In the genomic region with DNA sequence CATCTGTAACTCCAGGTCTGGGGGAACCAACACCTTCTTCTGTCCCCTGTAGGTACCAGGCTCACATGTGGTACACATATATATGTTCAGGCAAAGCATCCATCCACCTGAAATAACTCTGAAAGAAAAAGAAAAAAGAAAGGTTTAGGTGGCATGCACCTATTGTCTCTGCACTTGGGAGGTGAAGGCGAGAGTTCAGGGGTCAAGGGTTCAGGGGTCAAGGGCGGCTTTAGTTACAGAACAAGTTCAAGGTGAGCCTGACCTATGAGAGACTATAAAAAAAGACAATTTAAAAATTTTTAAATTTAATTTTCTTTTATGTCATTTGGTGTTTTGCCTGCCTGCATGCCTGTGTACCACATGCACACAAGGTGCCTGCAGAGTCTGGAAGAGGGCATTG, we compare ENCODE assay signal across 22 mouse cellular contexts. TPM values are rescaled to one million over a fixed set of nuclear protein-coding genes. Genes with fewer than 3 reads are reported as not detected.
"Had no signal": no experiment of that assay in that cellular context is flagged by ENCODE, and none has a peak within 500 bp of the region (broad histone marks: within the 10 kb centered on the region; RNA-seq: fewer than 3 reads in every experiment).

No protein-coding gene starts in this region.

- H3K27ac ChIP-seq: liver, embryonic 15.5 days; lung, embryonic 15.5 days; macrophage; midbrain, embryonic 13.5 days; midbrain, embryonic 15.5 days; neural tube, embryonic 12.5 days; stomach, embryonic 15.5 days had no signal

- DNase-seq: liver, postnatal 0 days; lung, adult 2 months; lung, postnatal 10 days; lung, postnatal 36 days; right cerebral cortex, postnatal 14 days; thymus, adult 2 months; thymus, postnatal 25 days; thymus, postnatal 4 days had no signal

- H3K9me3 ChIP-seq: liver, embryonic 15.5 days; lung, embryonic 15.5 days; megakaryocyte, embryonic 14.5 days; midbrain, embryonic 13.5 days; midbrain, embryonic 15.5 days; neural tube, embryonic 12.5 days; stomach, embryonic 15.5 days had no signal

- H3K4me1 ChIP-seq: liver, embryonic 15.5 days; lung, embryonic 15.5 days; megakaryocyte, embryonic 14.5 days; midbrain, embryonic 13.5 days; midbrain, embryonic 15.5 days; neural tube, embryonic 12.5 days; stomach, embryonic 15.5 days had no signal

- H3K9ac ChIP-seq: liver, embryonic 15.5 days; liver, postnatal 0 days; lung, embryonic 15.5 days; midbrain, embryonic 13.5 days; midbrain, embryonic 15.5 days; neural tube, embryonic 12.5 days; stomach, embryonic 15.5 days had no signal

- H3K27me3 ChIP-seq: liver, embryonic 15.5 days; lung, embryonic 15.5 days; megakaryocyte, embryonic 14.5 days; midbrain, embryonic 13.5 days; midbrain, embryonic 15.5 days; neural tube, embryonic 12.5 days; stomach, embryonic 15.5 days had no signal

- H3K4me3 ChIP-seq: liver, embryonic 15.5 days; lung, embryonic 15.5 days; megakaryocyte, embryonic 14.5 days; midbrain, embryonic 13.5 days; midbrain, embryonic 15.5 days; neural tube, embryonic 12.5 days; stomach, embryonic 15.5 days had no signal

- H3K36me3 ChIP-seq: liver, embryonic 15.5 days; lung, embryonic 15.5 days; midbrain, embryonic 13.5 days; midbrain, embryonic 15.5 days; neural tube, embryonic 12.5 days; stomach, embryonic 15.5 days had no signal

RNA-seq across cellular contexts. Expression of gene Gm38392, which starts 7.0 kb away (rescaled TPM):
- total RNA-seq: midbrain, postnatal 0 days; monocyte, adult 5-6 weeks; neutrophil, adult 5-6 weeks had no signal
- polyA plus RNA-seq: macrophage; midbrain, embryonic 15.5 days; spleen, adult 2 months had no signal

RNA-seq across cellular contexts. Expression of gene Tsacc, which starts 16.8 kb away (rescaled TPM):
- total RNA-seq: monocyte, adult 5-6 weeks had no signal

RNA-seq across cellular contexts. Expression of gene Rhbg, which starts 25.5 kb away (rescaled TPM):
- total RNA-seq: megakaryocyte progenitor cell, adult 5-6 weeks; monocyte, adult 5-6 weeks; neutrophil, adult 5-6 weeks had no signal
- polyA plus RNA-seq: macrophage; midbrain, embryonic 11.5 days; midbrain, embryonic 13.5 days had no signal
